Mouse (Mus musculus) monocyte, adult 2 months (primary cell): ENCODE results near the gene Olfr68.
"Not testable (repeated sequence)": the region's sequence is repeated elsewhere in the genome, so short reads cannot be mapped to it uniquely, and the experiment has no call there.

Source experiments
- DNase-seq, 2 experiments: peaks; one replicate each; pipeline ENCODE4 v3.0.0; 2022; ENCODE audit warnings: low spot score in 2 of 2, low read depth in 1 of 2

The Olfr68 gene

DNA sequence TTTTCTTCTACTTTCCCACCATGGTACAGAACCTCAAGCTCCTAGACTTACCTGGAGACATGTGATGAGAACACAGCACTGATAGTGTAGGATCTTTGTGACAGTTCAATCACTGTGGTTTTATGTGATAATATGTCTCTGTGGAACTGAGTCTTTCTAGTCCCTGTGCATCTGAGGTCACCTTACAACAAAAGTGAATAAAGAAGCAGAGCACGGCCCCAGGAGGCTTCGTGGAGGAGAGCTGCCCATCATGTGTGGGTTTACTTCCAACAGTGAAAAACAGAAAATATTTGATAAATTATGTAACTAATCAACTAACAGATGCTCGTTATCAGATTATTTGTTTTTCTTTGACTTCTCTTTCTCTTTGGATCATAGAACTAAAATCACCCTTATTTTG lies at the start of gene Olfr68:
Olfr68 (minus strand) TSS at position 101 of the 400 bp plus-strand sequence.
- no peak for DNase-seq

GRCm38 (mm10) chr7:103827808-103828207 lies 48.3 kb upstream of the Olfr68 start, which contains the start of gene Hbb-bs:
TSS of gene Hbb-bs (minus strand) at chr7:103828096.
- DNase-seq = no peak

- DNase-seq = not testable (repeated sequence)
Measured at GRCm38 (mm10) chr7:103827139-103827538, 47.6 kb upstream of the Olfr68 start.

DNA sequence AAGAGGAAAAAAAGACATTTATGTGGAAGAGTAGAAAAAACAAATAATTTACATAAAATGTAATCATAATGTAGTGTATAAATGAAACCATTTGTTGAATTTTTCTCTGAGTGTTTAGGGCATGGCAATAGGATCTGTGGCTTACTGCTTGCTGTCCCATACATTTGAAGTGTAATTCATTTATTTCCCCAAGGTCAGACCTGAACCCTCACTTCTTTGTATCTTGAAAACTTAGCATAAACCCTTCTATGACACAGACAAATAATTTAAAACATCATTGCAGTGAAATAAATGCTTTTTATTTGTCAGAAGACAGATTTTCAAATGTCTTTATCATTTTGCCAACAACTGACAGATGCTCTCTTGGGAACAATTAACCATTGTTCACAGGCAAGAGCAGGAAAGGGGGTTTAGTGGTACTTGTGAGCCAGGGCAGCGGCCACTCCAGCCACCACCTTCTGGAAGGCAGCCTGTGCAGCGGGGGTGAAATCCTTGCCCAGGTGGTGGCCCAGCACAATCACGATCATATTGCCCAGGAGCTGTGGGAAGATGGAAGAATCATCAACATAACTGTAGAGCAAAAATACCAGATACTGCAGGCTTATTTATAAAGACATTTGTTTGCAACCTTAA lies 46.9 kb upstream of the Olfr68 start:
- no peak for DNase-seq

DNA sequence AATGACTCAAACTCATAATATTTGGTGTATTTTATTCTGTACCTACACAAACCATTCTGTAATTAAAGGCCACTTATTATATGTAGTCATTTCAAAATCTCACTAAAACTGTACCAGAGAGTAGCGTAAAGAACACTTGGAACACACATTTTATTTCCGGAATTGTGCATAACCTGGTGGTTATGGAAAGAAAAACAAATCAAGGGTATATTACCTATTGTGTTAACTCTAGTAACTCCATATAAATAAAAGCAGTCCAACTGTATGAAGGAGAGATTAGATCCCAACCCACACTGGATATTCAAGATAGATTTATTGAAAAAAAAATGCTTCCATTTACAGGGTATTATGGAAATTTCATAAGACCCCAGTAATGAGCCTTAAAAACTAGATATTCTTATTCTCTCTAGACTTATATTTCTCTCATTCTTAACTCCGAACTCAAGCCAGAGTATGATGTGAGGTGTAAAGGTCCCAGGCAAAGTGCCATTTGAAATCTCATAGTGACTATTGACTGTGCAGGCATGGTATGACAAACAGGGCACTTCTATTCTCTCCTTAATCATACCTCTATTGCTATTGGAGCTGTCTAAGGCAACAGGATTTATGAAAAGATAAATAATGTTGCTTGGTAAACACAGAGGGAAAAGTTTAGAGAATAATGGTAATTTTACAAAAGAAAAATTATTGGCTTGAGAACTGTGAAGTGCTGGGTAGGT lies 46.2 kb upstream of the Olfr68 start:
- no peak for DNase-seq

DNA sequence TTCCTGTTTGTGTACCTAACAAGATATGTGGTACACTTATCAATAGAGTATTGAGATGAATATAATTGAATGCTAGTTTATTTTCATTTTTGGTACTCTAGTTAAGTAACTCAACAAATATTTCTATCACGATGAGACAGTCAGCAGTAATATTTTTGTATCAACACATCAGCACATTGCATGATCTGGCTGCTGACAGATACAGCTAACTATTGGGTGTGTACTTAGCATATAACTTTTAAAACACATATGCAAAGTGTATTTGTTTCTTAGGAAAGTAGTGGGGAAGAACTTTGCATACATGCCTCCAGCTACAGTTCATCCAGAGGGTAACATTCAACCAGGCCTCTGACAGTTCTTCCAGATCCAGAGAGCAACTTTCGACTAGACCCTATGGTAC lies 45.1 kb upstream of the Olfr68 start:
- no peak for DNase-seq

DNA sequence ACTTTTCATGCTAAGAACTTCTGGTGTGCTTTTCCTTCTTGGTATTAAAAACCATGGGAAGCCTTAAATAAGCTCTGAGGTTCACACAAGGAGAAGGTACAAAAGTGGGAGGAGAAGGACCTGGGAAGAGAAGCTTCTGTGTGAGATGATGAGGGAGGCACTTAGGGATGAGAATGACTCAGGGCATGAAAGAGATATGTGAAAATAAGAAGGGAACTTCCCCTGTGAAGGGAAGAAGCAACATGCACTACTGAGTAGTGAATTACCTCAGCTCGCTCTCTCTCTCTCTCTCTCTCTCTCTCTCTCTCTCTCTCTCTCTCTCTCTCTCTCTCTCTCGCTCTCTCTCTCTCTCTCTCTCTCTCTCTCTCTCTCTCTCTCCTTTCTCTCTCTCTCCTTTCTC lies 35.6 kb upstream of the Olfr68 start:
- DNase-seq = not testable (repeated sequence)

GRCm38 (mm10) chr7:103813766-103814165 lies 34.3 kb upstream of the Olfr68 start, which contains the start of gene Hbb-bt:
TSS of gene Hbb-bt (minus strand) at chr7:103813996.
- no peak for DNase-seq

DNA sequence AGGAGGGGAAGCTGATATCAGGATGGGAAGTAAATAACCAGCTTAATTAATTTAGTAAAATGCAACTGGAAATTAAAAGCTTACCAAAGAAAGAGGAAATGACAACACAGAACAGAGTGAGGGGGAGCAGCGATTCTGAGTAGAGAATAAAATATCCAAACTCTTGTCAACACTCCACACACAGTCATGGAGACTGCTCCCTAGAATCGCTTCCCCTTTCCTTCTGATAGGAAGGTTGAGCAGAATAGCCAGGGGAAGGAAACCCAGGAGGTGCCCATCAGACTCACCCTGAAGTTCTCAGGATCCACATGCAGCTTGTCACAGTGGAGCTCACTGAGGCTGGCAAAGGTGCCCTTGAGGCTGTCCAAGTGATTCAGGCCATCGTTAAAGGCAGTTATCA lies 33.7 kb upstream of the Olfr68 start:
- DNase-seq = not testable (repeated sequence)

DNA sequence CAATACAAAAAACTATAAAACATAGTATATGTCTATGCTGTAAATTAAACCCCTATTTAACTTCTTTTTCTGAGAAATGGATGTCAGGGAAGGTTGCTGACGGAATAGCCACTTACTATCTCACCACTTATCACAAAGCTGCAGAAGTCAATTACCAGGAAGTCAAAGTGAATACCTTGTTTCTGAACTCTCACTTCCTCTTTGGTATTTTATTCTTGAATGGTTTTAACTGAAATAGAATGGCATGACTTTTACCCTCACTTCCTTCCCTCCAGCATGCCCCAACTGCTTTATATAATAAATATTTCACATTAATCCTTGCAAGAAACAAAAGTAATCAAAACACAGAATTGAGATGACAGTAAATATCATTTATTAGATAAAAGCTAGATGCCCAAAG lies 32.7 kb upstream of the Olfr68 start:
- no peak for DNase-seq

GRCm38 (mm10) chr7:103811223-103811845 lies 31.8 kb upstream of the Olfr68 start:
- DNase-seq = no peak

DNA sequence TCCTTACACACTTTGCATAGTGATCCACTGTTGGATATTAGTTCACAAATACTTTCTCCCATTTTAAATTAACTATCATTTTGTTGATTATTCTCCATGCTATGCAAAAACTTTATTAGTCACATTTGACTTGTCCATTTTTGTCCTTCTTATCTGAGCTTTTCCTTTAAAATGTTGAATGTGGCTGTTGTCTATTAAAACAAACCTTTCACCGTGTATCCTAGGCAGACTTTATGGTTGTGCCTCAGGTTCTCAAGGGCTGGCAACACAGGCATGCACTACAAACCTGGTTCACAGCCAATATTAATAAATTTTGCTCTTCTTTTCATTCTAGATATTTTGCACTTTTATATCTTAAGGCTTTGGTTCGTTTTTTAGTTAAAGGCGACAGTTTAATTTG lies 31.2 kb upstream of the Olfr68 start:
- no peak for DNase-seq

DNA sequence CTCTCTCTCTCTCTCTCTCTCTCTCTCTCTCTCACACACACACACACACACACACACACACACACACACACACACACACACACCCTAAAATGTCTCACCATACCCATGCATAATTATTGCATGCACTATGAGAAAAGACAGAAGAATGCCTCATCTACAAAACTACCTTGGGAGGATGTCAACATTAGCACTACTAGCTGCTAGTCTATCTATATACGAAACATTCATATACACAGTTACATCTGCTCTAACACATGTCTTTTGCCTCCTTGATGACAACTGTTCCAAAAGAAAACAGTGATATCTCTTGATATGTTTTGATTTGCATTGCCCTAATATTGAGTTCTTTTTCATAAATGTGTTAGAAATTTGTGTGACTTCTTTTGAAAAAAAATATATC lies 30.8 kb upstream of the Olfr68 start:
- no peak for DNase-seq

- DNase-seq = no peak
Measured at GRCm38 (mm10) chr7:103809801-103810155, 30.3 kb upstream of the Olfr68 start.

- no peak for DNase-seq
Measured at GRCm38 (mm10) chr7:103808971-103809800, 29.7 kb upstream of the Olfr68 start.

GRCm38 (mm10) chr7:103808120-103808519 lies 28.6 kb upstream of the Olfr68 start:
- DNase-seq = not testable (repeated sequence)

DNA sequence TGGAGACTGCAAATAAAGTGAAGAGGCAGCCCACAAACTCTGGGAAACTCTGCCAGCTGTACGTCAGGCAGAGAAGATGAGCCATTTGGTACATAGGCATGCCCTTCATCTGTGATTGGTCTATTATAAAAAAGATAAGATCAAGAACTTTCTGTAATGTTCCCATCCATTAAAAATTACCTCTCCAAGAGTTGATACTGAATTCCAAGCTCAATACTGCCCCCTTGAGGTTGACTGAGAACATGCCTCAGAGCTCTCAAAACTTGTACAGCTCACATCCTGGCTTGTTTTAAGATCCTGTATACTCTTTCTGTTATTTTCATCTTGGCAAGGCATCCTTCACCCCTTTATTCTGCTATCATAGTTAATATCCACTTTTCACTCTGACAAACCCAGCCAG lies 27.4 kb upstream of the Olfr68 start:
- DNase-seq = no peak

GRCm38 (mm10) chr7:103792669-103793388 lies 13.3 kb upstream of the Olfr68 start:
- DNase-seq = no peak

GRCm38 (mm10) chr7:103791721-103792120 lies 12.2 kb upstream of the Olfr68 start, which contains the start of gene Olfr67:
TSS of gene Olfr67 (minus strand) at chr7:103791821.
- no peak for DNase-seq

DNA sequence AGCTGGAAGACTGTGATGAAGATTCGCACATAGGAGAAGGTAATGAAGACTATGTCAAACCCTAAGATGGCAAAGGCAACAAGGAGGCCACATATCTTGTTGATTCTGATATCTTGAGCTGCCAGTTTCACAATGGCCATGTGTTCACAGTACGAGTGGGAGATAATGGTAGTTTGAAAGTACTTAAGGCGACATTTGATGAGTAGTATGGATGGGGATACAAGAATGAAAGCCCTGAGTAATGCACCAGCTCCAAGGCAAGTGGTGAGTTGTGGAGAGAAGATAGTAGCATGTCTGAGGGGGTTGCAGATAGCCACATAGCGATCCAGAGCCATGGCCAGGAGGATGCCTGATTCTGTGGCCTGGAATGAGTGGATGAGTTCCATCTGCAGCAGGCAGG lies 1.8 kb downstream of the Olfr68 start:
- DNase-seq = not testable (repeated sequence)

DNA sequence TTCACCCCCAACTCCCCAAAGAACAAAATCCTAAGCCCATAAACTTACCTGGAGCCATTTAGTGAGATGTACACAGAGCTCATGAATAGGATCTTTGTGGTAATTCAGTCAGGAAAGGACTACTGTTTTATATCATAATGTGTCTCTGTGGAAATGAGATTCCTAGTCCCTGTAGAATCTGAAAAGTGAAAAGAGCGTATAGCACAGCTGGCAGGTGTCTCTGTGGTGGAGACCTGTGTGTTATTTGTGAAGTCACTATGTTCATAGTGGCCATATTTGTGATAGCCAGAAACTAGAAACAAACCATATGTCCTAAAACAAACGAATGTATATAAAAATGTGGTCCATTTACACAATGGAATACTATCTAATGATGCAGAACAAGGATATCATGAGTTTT lies 8.0 kb downstream of the Olfr68 start, which contains the start of gene Olfr69:
Olfr69 (minus strand) TSS at position 101 of the 400 bp plus-strand sequence.
- no peak for DNase-seq
